Mouse (Mus musculus) cortical plate, adult 2 months (tissue): ENCODE results near the gene D930048N14Rik.

ENCODE experiments used
- CTCF ChIP-seq: fragments of 200-500 bp; IDR thresholded peaks from 2 replicates; pipeline ENCODE4 v1.5.1; 2011; ENCODE audit warnings: mild to moderate bottlenecking, control low read depth, low read length; ENCODE audit not compliant: insufficient read depth; ENCODE audit errors: extremely low read depth
- POLR2A ChIP-seq: fragments of 200-500 bp; IDR thresholded peaks from 2 replicates; pipeline ENCODE4 v1.6.1; 2011; ENCODE audit warnings: mild to moderate bottlenecking, low read length, control low read depth; ENCODE audit not compliant: insufficient read depth; ENCODE audit errors: extremely low read depth

DNA sequence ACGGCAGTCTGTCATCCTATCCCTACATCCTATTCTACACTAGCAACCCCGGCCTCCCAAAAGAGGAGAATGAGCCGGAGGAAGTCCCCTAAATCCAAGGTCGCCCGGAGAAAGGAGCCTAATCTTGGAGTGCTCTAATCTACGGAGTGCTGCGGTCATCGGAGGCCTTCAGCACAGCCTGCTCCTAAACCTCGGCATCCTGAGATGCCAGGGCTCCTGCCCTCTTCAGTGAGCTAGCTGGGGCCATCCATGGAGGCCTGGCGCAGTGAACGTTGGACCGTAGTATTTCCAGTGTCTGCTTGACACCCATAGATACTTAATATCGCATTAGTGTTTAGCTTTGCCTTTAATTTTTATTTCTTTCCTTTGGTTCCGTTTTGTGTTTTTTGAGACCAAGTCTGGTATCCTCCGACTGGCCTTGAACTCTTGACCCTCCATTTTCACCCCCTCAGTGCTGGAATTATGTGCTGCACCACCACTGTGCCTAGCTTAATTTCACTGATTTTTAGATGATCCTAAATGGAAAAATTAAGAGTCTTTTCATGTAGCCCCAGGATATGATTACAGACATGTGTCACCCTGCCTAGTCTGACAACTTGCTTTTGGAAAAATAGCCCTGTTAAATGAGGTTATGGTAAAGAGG is 43.5 kb upstream of the D930048N14Rik start:
- TF ChIP-seq CTCF (no peak), POLR2A (no peak)
